Mouse (Mus musculus): ENCODE results near the gene Tmem206. TPM values are rescaled to one million over a fixed set of nuclear protein-coding genes. Genes with fewer than 3 reads are reported as not detected.
A peak's percentile ranks its signal among the peaks of the same experiment; 100 is the strongest.

Gene Tmem206
- polyA plus RNA-seq, 1 experiment from 2014 or later, result 17.8 TPM

DNA sequence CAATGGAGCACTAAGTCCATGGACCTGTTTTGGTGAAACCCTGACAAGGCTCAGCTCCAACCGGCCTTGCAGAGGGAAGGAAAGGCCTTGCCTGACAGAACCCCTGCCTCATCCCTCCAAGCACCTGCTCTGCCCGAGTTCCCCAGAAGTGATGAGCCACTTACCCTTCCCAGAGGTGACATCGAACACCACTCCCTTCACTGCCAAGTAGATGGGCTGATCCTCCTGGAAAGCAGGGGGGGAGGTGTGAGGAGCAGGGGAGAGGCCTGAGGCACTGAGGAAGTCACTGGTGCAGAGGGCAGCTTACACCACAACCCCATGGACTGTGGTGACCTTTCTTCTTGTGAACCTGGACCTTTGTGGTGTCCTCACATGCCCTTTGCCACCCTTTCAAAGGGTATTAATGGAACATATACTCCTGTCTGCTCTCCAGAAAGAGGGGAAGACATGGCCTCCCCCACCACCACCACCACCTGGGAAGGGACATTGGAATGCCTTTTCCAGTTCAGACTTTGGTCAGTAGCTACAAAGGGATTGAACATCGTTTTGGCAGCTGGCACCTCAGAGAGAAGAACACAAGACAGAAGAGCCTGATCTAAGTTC is 14.3 kb upstream of the Tmem206 start:
- no peak overlapping the region for H3K4me3 ChIP-seq
- H3K9me3 ChIP-seq, result no peaks in the 10 kb centered on the region
- no peak overlapping the region for H3K9ac ChIP-seq
- peaks cover 6% of the 10 kb centered on the region; the same call in 1 of the 2 replicates for H3K4me1 ChIP-seq
- H3K27me3 ChIP-seq, result no peaks in the 10 kb centered on the region
- no peak overlapping the region for H3K4me2 ChIP-seq
- no peak for ATAC-seq (ENCODE audit: insufficient number of reproducible peaks, low FRiP score, low TSS enrichment, low read depth)
- H3K36me3 ChIP-seq, result peaks cover 14% of the 10 kb centered on the region
- 67% methylated on average over 4 of the region's 4 CpGs for WGBS
- H3K27ac ChIP-seq, result no peak overlapping the region

DNA sequence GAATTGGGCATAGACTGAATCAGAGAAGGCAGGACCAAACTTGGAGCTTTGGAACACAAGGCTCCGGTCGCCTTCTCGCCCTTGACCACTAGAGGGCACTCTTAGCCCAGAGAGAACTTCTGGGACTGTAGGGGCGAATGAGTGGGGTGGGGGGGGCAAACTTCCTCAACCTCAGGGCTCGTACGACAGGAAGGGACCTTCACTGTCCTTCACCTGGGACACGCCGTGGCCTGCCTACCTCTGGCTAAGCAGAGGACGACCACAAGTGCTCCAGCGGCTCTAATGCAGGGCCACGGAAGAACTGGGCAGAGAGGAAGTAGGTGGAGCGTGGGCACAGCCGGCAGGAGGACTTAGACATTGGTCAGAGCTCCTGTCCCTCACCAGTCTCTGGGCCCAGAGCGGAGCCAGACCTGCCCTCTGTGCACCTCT is 13.2 kb upstream of the Tmem206 start:
- Histone ChIP-seq H3K27me3 (no peaks in the 10 kb centered on the region), H3K27ac (peak overlapping the region; percentile 54), H3K4me1 (peaks cover 15% of the 10 kb centered on the region), H3K4me2 (peak overlapping the region; percentile 46), H3K9me3 (no peaks in the 10 kb centered on the region), H3K36me3 (peaks cover 14% of the 10 kb centered on the region), H3K4me3 (peak overlapping the region; percentile 58), H3K9ac (peak overlapping the region; percentile 58)
- ATAC-seq (ENCODE audit: insufficient number of reproducible peaks, low FRiP score, low TSS enrichment, low read depth), result peak; percentile 87
- WGBS, result under 1% methylated on average over 14 of the region's 14 CpGs

DNA sequence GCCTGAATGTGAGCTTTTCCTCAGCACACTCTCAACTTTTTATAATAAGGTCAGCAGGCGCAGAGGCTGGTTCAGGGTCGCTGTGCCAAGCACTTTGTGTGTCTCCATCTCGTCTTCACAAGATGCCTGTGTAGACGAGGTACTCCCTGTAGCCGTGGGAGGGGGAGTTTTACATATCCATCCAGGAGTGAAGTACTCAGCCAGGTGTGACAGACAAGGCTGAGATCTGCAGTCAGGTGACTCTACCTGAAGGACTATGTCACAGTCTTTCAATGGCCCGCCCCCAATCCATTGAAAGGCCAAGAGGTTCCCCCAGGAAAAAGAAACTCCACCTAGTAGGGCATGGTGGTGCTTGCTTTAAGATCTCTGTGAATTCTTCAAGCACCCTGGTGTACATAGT is 12.6 kb upstream of the Tmem206 start:
- 78% methylated on average over 6 of the region's 6 CpGs for WGBS
- Histone ChIP-seq H3K27ac (no peak overlapping the region), H3K9me3 (no peaks in the 10 kb centered on the region), H3K4me2 (peak overlapping the region; percentile 46), H3K4me1 (peaks cover 16% of the 10 kb centered on the region), H3K4me3 (peak overlapping the region; percentile 58), H3K9ac (peak overlapping the region; percentile 58; the same call in 1 of the 2 replicates), H3K36me3 (peaks cover 7% of the 10 kb centered on the region; the same call in 1 of the 2 replicates), H3K27me3 (no peaks in the 10 kb centered on the region)
- ATAC-seq (ENCODE audit: insufficient number of reproducible peaks, low FRiP score, low TSS enrichment, low read depth), result no peak

DNA sequence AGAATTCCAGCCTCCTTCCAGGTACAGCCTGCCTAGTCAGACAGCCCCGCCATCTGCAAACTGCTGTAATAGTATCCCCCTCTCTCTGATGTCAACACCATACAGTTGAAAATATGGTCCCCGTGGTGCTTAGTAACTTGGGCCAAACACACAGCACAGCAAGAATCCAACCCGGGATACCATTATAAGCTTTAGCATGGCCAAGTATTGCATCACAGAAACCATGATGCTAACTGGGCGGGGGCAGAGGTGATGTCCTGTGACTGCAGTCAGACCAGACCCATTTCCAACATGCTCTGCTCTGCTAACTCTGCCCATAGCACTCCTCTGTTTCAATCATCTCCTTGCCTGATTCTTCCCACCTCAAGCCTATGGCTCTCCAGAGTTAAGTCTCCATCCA is 11.8 kb upstream of the Tmem206 start:
- Histone ChIP-seq H3K27ac (no peak overlapping the region), H3K4me3 (no peak overlapping the region), H3K4me2 (no peak overlapping the region), H3K9me3 (no peaks in the 10 kb centered on the region), H3K27me3 (no peaks in the 10 kb centered on the region), H3K4me1 (peaks cover 19% of the 10 kb centered on the region), H3K9ac (no peak overlapping the region), H3K36me3 (peaks cover 5% of the 10 kb centered on the region; the same call in 1 of the 2 replicates)
- no peak for ATAC-seq (ENCODE audit: insufficient number of reproducible peaks, low FRiP score, low TSS enrichment, low read depth)
- WGBS, result 62% methylated on average over 4 of the region's 4 CpGs

DNA sequence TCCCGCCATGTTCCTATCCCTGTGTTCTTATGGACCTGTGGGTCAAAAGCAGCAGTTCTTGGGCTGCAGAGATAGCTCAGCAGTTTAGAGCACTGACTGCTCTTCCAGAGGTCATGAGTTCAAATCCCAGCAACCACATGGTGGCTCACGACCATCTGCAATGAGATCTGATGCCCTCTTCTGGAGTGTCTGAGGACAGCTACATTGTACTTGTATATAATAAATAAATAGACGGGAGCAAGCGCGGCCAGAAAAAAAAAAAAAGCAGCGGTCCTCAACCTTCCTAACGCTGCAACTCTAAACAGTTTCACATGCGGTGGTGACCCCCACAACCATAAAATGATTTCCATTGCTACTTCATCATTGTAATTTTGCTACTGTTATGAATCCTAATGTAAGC is 8.9 kb upstream of the Tmem206 start:
- Histone ChIP-seq H3K4me2 (peak overlapping the region; percentile 69), H3K4me3 (peak overlapping the region; percentile 77), H3K27ac (no peak overlapping the region), H3K27me3 (no peaks in the 10 kb centered on the region), H3K36me3 (no peaks in the 10 kb centered on the region), H3K9ac (no peak overlapping the region), H3K9me3 (no peaks in the 10 kb centered on the region), H3K4me1 (peaks cover 20% of the 10 kb centered on the region)
- no peak for ATAC-seq (ENCODE audit: insufficient number of reproducible peaks, low FRiP score, low TSS enrichment, low read depth)
- 83% methylated on average over 8 of the region's 8 CpGs for WGBS

DNA sequence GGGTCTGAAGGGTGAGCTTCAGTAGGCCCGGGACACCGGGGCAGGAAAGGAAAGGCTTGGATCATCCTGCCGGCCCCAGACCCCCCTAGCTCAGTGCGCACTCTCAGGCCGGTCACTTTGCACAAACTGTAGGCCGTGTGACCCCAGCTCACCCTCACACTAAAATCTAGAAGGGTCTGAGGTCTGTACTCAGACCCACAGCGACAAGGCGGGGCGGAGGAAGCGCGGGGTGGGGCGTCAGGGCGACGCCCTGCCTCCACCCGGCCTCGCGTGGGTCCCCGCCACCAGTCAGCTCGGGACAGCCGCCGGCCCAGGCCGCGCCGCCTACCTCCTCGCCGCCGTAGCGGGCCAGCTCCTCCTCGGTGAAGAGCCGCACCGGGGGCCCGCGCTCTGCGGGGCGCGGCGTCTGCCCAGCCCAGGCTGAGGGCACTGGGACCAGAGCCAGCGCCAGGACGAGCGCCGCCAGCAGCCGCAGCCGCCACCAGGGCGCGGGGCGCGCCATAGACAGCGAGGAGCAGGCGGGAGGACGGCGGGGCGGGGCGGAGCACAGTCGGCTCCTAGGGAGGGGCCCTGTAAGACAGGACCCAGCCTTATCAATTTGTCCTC is 8.0 kb upstream of the Tmem206 start, which contains the start of gene Nenf:
Nenf (minus strand) TSS at position 604 of the 606 bp plus-strand sequence.
- Histone ChIP-seq H3K27ac (peak within 1 kb of the TSS; percentile 85), H3K27me3 (no peaks in the 10 kb centered on the region), H3K4me2 (peak within 1 kb of the TSS; percentile 69), H3K9me3 (no peaks in the 10 kb centered on the region), H3K4me1 (peaks cover 20% of the 10 kb centered on the region), H3K4me3 (peak within 1 kb of the TSS; percentile 77), H3K9ac (peak within 1 kb of the TSS; percentile 85), H3K36me3 (no peaks in the 10 kb centered on the region)
- under 1% methylated on average over 49 of the region's 54 CpGs for WGBS
- ATAC-seq (ENCODE audit: insufficient number of reproducible peaks, low FRiP score, low TSS enrichment, low read depth), result peak; percentile 84

DNA sequence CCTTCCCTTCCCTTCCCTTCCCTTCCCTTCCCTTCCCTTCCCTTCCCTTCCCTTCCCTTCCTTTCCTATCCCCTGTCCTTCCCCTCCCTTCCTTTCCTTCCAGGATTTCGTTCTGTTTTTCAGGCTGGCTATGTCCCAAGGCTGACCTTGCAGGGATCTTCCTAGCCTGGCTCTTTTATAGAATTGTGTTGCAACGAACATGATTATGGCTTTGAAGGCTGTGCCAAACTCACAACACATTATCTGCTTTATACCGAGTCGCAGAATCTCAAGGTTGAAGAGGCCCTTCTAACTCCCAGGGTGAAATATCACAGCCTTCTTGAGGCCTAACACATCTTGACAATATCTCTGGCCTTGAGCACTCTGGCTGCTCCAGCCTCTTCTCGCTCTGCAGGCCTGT is 7.0 kb upstream of the Tmem206 start:
- Histone ChIP-seq H3K27me3 (no peaks in the 10 kb centered on the region), H3K36me3 (no peaks in the 10 kb centered on the region), H3K9ac (no peak overlapping the region), H3K9me3 (no peaks in the 10 kb centered on the region), H3K4me2 (no peak overlapping the region), H3K4me3 (no peak overlapping the region), H3K27ac (peak overlapping the region; percentile 14; the same call in 1 of the 2 replicates), H3K4me1 (peaks cover 16% of the 10 kb centered on the region)
- ATAC-seq (ENCODE audit: insufficient number of reproducible peaks, low FRiP score, low TSS enrichment, low read depth), result no peak
- 53% methylated on average over 5 of the region's 5 CpGs for WGBS

DNA sequence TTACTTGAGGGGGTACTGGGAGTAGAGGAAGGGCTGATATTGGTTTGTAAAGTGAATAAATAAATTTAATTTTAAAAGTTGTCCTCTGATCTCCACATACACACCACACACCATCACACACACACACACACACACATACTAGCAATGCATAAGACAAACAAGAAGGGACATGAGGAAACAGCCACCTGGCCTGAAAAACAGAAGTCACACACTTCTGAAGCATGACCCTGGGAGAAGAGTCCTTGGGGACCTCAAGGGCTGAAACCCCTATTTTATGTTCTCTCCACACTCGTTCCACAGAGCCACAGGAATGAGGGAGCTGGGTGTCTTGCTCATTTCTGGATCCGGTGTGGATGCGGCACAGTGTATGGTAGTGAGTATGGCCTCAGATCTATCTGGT is 2.3 kb upstream of the Tmem206 start:
- Histone ChIP-seq H3K27me3 (no peaks in the 10 kb centered on the region), H3K9me3 (no peaks in the 10 kb centered on the region), H3K4me3 (no peak overlapping the region), H3K9ac (no peak overlapping the region), H3K27ac (no peak overlapping the region), H3K4me2 (no peak overlapping the region), H3K36me3 (0 out of 2 replicates have a peak, but pooled peaks cover 2% of the 10 kb centered on the region), H3K4me1 (peaks cover 30% of the 10 kb centered on the region)
- WGBS, result 91% methylated on average over 3 of the region's 3 CpGs
- no peak for ATAC-seq (ENCODE audit: insufficient number of reproducible peaks, low FRiP score, low TSS enrichment, low read depth)

DNA sequence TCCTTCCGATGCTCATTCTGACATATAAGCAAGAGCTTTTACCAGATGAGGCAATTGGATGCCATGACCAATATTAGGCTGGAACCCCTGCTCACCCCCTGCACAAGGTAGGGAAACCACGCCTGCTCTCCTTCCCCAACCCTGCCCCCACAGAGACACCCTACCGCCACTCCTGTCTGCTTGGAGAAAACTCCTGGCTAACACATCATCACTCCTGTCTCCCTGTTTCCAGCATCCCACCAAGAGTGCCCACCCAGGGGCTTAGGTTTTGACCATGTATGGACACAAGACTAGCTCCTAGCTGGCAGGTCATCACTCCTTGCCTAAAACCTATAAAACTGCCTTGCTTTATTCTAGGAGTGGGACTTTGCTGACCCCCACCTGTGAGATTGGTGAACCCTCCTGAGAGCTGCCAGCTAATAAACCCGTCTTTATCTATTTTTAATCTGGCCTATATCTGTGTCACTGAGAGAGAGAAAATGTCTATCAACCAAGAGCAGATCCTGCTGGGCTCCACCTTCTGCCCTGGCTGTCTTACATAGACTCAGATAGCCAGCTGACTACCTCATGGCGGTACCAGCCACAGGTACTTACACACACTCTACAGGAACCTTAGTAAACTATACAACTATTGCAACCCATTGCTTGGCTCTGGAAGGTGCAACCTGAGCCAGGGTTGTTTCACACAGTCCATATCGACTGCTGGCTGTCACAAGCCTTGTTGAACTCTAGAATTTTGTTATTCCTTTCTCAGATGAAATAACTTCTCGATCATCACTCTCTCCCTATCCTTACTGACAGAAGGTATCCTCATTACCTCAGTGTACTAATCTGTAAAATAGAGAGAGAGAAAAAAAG is 750 bp upstream of the Tmem206 start:
- no peaks in the 10 kb centered on the region for H3K27me3 ChIP-seq
- ATAC-seq (ENCODE audit: insufficient number of reproducible peaks, low FRiP score, low TSS enrichment, low read depth), result no peak
- peak overlapping the region; percentile 86; the same call in 1 of the 2 replicates for H3K4me3 ChIP-seq
- H3K36me3 ChIP-seq, result 0 out of 2 replicates have a peak, but pooled peaks cover 3% of the 10 kb centered on the region
- no peaks in the 10 kb centered on the region for H3K9me3 ChIP-seq
- peak overlapping the region; percentile 82 for H3K4me2 ChIP-seq
- no peak overlapping the region; the same call in 1 of the 2 replicates for H3K27ac ChIP-seq
- WGBS, result 85% methylated on average over 7 of the region's 7 CpGs
- H3K9ac ChIP-seq, result no peak overlapping the region
- H3K4me1 ChIP-seq, result peaks cover 27% of the 10 kb centered on the region

DNA sequence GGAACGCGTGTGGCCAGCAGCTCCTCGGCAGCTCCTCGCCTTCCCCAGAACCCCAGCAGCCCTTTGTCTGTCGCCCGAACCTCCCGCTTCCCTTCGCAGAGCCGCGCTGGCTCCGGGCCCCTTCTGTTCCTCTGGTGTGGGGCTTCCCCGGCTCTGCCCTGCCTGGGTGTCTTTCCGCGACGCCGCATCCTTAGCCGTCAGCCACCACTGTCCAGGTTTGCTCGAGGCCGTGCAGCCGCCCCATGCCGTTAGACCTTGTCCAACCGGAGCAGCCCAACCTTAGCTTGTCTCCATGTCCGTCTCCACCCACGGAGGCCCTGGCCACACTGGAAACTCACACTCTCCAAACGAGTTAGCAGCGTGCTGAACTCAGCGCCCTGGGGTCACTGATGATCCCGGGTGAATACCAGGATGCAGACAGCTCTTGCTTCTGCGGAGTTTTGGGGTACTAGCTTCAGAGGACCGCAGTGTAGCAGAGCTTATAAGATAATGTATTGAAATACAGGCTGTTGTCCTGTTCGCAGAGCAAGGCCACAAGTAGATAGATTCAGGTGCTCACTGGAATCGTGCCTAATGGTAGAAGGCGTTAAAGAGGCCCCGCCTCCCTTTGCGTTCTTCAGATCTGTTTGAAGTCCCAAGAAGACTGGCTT is 646 bp downstream of the Tmem206 start:
- peaks cover 27% of the 10 kb centered on the region for H3K4me1 ChIP-seq
- H3K27ac ChIP-seq, result peak overlapping the region; percentile 69
- no peaks in the 10 kb centered on the region for H3K9me3 ChIP-seq
- peaks cover 5% of the 10 kb centered on the region; the same call in 1 of the 2 replicates for H3K36me3 ChIP-seq
- peak; percentile 75 for ATAC-seq (ENCODE audit: insufficient number of reproducible peaks, low FRiP score, low TSS enrichment, low read depth)
- peak overlapping the region; percentile 82 for H3K4me2 ChIP-seq
- under 1% methylated on average over 35 of the region's 35 CpGs for WGBS
- H3K27me3 ChIP-seq, result no peaks in the 10 kb centered on the region
- H3K4me3 ChIP-seq, result peak overlapping the region; percentile 86
- H3K9ac ChIP-seq, result peak overlapping the region; percentile 55

DNA sequence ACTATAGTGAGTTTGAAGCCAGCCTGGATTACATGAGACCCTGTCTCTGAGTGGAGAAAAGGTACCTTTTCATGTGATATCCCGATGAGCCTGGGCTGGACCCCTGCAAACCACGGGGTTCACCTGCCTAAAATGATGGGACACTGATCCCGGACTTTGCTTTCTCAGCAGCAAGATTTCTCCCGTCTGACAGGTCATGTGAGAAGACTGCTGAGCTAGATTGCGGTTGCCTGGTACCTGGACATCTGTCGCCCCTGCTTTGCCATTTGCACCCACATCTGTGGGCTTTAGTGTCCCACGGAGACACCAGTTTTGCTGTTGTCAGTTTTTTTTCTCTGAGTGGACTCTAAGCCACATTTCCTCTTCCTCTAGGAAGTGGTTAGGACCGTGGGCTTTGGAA is 1.5 kb downstream of the Tmem206 start:
- peaks cover 27% of the 10 kb centered on the region for H3K4me1 ChIP-seq
- WGBS, result 83% methylated on average over 8 of the region's 8 CpGs
- peaks cover 10% of the 10 kb centered on the region; the same call in 1 of the 2 replicates for H3K36me3 ChIP-seq
- H3K27me3 ChIP-seq, result no peaks in the 10 kb centered on the region
- no peak overlapping the region for H3K27ac ChIP-seq
- no peaks in the 10 kb centered on the region for H3K9me3 ChIP-seq
- no peak overlapping the region; the same call in 1 of the 2 replicates for H3K4me3 ChIP-seq
- ATAC-seq (ENCODE audit: insufficient number of reproducible peaks, low FRiP score, low TSS enrichment, low read depth), result no peak
- H3K9ac ChIP-seq, result no peak overlapping the region
- peak overlapping the region; percentile 82; the same call in 1 of the 2 replicates for H3K4me2 ChIP-seq
